In genomic region chr10:87036271-87036703, GRCm38 (mm10) we compare ENCODE assay signal across 14 mouse cellular contexts. TPM values are rescaled to one million over a fixed set of nuclear protein-coding genes. Genes with fewer than 3 reads are reported as not detected.
DNase-seq lines count a peak whose midpoint lies in the region; ATAC-seq lines count a peak whose summit lies in the region.
"Had no signal": no experiment of that assay in that cellular context is flagged by ENCODE, and none has a peak within 500 bp of the region (broad histone marks: within the 10 kb centered on the region; RNA-seq: fewer than 3 reads in every experiment).

No protein-coding gene starts in this region.

- no peak for DNase-seq in heart, postnatal 4 days
- DNase-seq in mesoderm, embryonic 11.5 days (ENCODE audit: low read depth, low spot score): peak; percentile 52
- DNase-seq in ovary, postnatal 14 days (ENCODE audit: low spot score): no peak
- DNase-seq in cerebellum, adult 11 months: no peak
- DNase-seq: heart, adult 2 months; kidney, adult 8-10 months; liver; lung, postnatal 14 days had no signal

- 0 out of 2 replicates have a peak, but pooled peaks cover 5% of the 10 kb centered on the region for H3K27me3 ChIP-seq in heart, embryonic 12.5 days (replicated peaks)
- H3K27me3 ChIP-seq in forebrain, embryonic 13.5 days: no peaks in the 10 kb centered on the region
- no peaks in the 10 kb centered on the region for H3K27me3 ChIP-seq in neural tube, embryonic 14.5 days (ENCODE audit: control insufficient read depth, insufficient read depth, low read length)

- 0 out of 2 replicates have a peak, but pooled peaks cover 2% of the 10 kb centered on the region for H3K9me3 ChIP-seq in heart, embryonic 12.5 days (replicated peaks)
- H3K9me3 ChIP-seq in forebrain, embryonic 13.5 days (replicated peaks): no peaks in the 10 kb centered on the region
- no peaks in the 10 kb centered on the region for H3K9me3 ChIP-seq in neural tube, embryonic 14.5 days (ENCODE audit: control insufficient read depth, low read length)

- H3K4me3 ChIP-seq in heart, embryonic 12.5 days: no peak overlapping the region
- no peak overlapping the region for H3K4me3 ChIP-seq in forebrain, embryonic 13.5 days
- no peak overlapping the region for H3K4me3 ChIP-seq in neural tube, embryonic 14.5 days (ENCODE audit: low read depth, low read length)
- H3K4me3 ChIP-seq: heart, adult 2 months had no signal

- peak overlapping the region; percentile 21 for H3K4me2 ChIP-seq in heart, embryonic 12.5 days
- H3K4me2 ChIP-seq in forebrain, embryonic 13.5 days: peak overlapping the region; percentile 30
- peak overlapping the region; percentile 29; the same call in 1 of the 2 replicates for H3K4me2 ChIP-seq in neural tube, embryonic 14.5 days (ENCODE audit: low read depth, low read length)

- 44% methylated on average over 14 of the region's 14 CpGs for WGBS in heart, embryonic 12.5 days
- 40% methylated on average over 14 of the region's 14 CpGs for WGBS in forebrain, embryonic 13.5 days
- WGBS in neural tube, embryonic 14.5 days: 17% methylated on average over 14 of the region's 14 CpGs

- H3K27ac ChIP-seq in heart, embryonic 12.5 days (ENCODE audit: poor library complexity, severe bottlenecking): no peak overlapping the region
- no peak overlapping the region for H3K27ac ChIP-seq in forebrain, embryonic 13.5 days
- H3K27ac ChIP-seq in neural tube, embryonic 14.5 days (ENCODE audit: low read depth, low read length): no peak overlapping the region
- H3K27ac ChIP-seq: heart, adult 2 months had no signal

- no peaks in the 10 kb centered on the region for H3K36me3 ChIP-seq in heart, embryonic 12.5 days
- no peaks in the 10 kb centered on the region for H3K36me3 ChIP-seq in forebrain, embryonic 13.5 days (ENCODE audit: poor library complexity, severe bottlenecking)
- no peaks in the 10 kb centered on the region for H3K36me3 ChIP-seq in neural tube, embryonic 14.5 days (ENCODE audit: control insufficient read depth, insufficient read depth, low read length)

- ATAC-seq in heart, embryonic 12.5 days (ENCODE audit: insufficient number of reproducible peaks, low FRiP score): no peak
- peak; percentile 68 for ATAC-seq in forebrain, embryonic 13.5 days
- ATAC-seq in neural tube, embryonic 14.5 days (ENCODE audit: low read depth): peak; percentile 69
- no peak for ATAC-seq in erythroblast, adult 5-6 weeks (replicated peaks; ENCODE audit: low FRiP score, poor library complexity, severe bottlenecking)

- no peak overlapping the region for H3K9ac ChIP-seq in heart, embryonic 12.5 days
- H3K9ac ChIP-seq in forebrain, embryonic 13.5 days: no peak overlapping the region
- H3K9ac ChIP-seq in neural tube, embryonic 14.5 days (replicated peaks; ENCODE audit: low read depth, low read length): no peak overlapping the region

- peaks cover 25% of the 10 kb centered on the region for H3K4me1 ChIP-seq in heart, embryonic 12.5 days (replicated peaks)
- peaks cover 31% of the 10 kb centered on the region for H3K4me1 ChIP-seq in forebrain, embryonic 13.5 days
- peaks cover 5% of the 10 kb centered on the region; the same call in 1 of the 2 replicates for H3K4me1 ChIP-seq in neural tube, embryonic 14.5 days (ENCODE audit: control insufficient read depth, insufficient read depth, low read length)

RNA-seq across cellular contexts. Expression of gene 1700113H08Rik, which starts 21.6 kb away (rescaled TPM):
- polyA plus RNA-seq in heart, embryonic 12.5 days (2016; fragmentation: Nextera tagmentation; extraction: Ambion mirVana): not detected in 2 replicates
- not detected for total RNA-seq in heart, postnatal 4 days (2021)
- 0.19 and 0.28 TPM in 2 replicates for polyA plus RNA-seq in forebrain, embryonic 13.5 days (2015; fragmentation: Nextera tagmentation; extraction: Ambion mirVana)
- polyA plus RNA-seq in neural tube, embryonic 14.5 days (2014; fragmentation: Nextera tagmentation; extraction: Ambion mirVana): 0.55 TPM in 1 of 2 replicates, not detected in the other
- total RNA-seq in erythroblast, adult 5-6 weeks (2015; ENCODE audit: low replicate concordance): 4.8 TPM in 1 of 2 replicates, not detected in the other
- not detected in 2 replicates for total RNA-seq in erythroblast, adult 5-6 weeks (2017; ENCODE audit: low replicate concordance)
- total RNA-seq: heart, adult 2 months; layer of hippocampus, postnatal 14 days had no signal
- polyA plus RNA-seq: cortical plate, adult 2 months had no signal

RNA-seq across cellular contexts. Expression of gene Stab2, which starts 28.5 kb away (rescaled TPM):
- 0.42 and 0.84 TPM in 2 replicates for polyA plus RNA-seq in heart, embryonic 12.5 days (2016; fragmentation: Nextera tagmentation; extraction: Ambion mirVana)
- under 1 TPM; 0.12 to 0.25 TPM for total RNA-seq in heart, postnatal 4 days (2021)
- 0.09 TPM in 1 of 2 replicates, not detected in the other for polyA plus RNA-seq in forebrain, embryonic 13.5 days (2015; fragmentation: Nextera tagmentation; extraction: Ambion mirVana)
- 0.23 and 0.36 TPM in 2 replicates for polyA plus RNA-seq in neural tube, embryonic 14.5 days (2014; fragmentation: Nextera tagmentation; extraction: Ambion mirVana)
- 2.1 and 6.5 TPM in 2 replicates for total RNA-seq in erythroblast, adult 5-6 weeks (2015; ENCODE audit: low replicate concordance)
- 1.5 and 2.0 TPM in 2 replicates for total RNA-seq in erythroblast, adult 5-6 weeks (2017; ENCODE audit: low replicate concordance)

Comparison
In these comparisons a context has a peak if more than half of its experiments do, and no peak if none do; other contexts are left out.
1. ATAC-seq: peak in forebrain, embryonic 13.5 days (single experiment) and neural tube, embryonic 14.5 days (single experiment); none in heart, embryonic 12.5 days (single experiment) and erythroblast, adult 5-6 weeks (single experiment).
2. Peak in every context shown above with its lines, with median percentiles within 50 percentile points of each other: H3K4me2 ChIP-seq.